Mouse (Mus musculus) liver, postnatal 0 days (tissue): ENCODE data around the gene Klc4.

Experiments used
- CTCF ChIP-seq: sonication (generic); IDR thresholded peaks from 2 replicates; pipeline ENCODE4 v1.5.1; 2016; ENCODE audit warnings: antibody characterized with exemption, low read depth
- EP300 ChIP-seq: IDR thresholded peaks from 2 replicates; pipeline ENCODE4 v1.6.1; 2016; ENCODE audit warnings: antibody characterized with exemption, low read depth, mild to moderate bottlenecking

GRCm38 (mm10) chr17:46624598-46624997, 21.2 kb downstream of the Klc4 start:
- TF ChIP-seq EP300 = no peak
- no peak for TF ChIP-seq CTCF
